Mouse (Mus musculus) liver, embryonic 14.5 days (tissue): ENCODE data around the gene Hist2h3c1.

Source experiments
- CTCF ChIP-seq: IDR thresholded peaks from 2 replicates; pipeline ENCODE4 v1.5.1; 2016; ENCODE audit warnings: antibody characterized with exemption, low read depth, control low read depth
- EP300 ChIP-seq: IDR thresholded peaks from 2 replicates; pipeline ENCODE4 v1.6.1; 2016; ENCODE audit warnings: antibody characterized with exemption, low read depth

DNA sequence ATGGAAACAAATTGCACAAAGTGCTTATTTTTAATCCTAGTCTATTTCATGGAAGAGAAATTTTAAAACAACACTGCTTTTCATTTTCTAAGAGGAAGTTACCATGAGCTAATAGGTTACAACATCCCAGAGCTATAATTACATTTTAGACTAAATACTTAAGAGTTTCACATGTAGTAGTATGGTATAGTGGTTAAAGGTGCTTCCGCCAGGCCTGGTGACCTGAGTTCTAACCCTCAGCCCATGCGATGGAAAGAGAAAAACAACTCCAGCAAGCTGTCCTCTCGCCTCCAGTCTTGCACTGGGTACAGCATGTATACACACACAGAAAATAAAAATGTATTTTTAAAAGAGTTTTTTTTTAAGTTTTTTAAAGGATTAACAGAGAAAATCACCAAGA lies 5.3 kb downstream of the Hist2h3c1 start:
- TF ChIP-seq CTCF (no peak), EP300 (no peak)
